In genomic region chr11:89696431-89697403, GRCm38 (mm10) we compare ENCODE assay signal across 9 mouse cellular contexts.
A peak's percentile ranks its signal among the peaks of the same experiment; 100 is the strongest.
DNase-seq lines count a peak whose midpoint lies in the region; ATAC-seq lines count a peak whose summit lies in the region.
"Had no signal": no experiment of that assay in that cellular context is flagged by ENCODE, and none has a peak within 500 bp of the region (broad histone marks: within the 10 kb centered on the region; RNA-seq: fewer than 3 reads in every experiment).

No protein-coding gene starts in this region.

- peak; percentile 86 for ATAC-seq in hindbrain, embryonic 12.5 days (ENCODE audit: low FRiP score)
- ATAC-seq in neural tube, embryonic 11.5 days (ENCODE audit: insufficient read depth, low FRiP score, low TSS enrichment), result peak; percentile 86
- ATAC-seq in megakaryocyte, adult 5-6 weeks (ENCODE audit: poor library complexity, severe bottlenecking), result no peak

- 0 out of 2 replicates have a peak, but pooled peaks cover 3% of the 10 kb centered on the region for H3K4me1 ChIP-seq in heart, embryonic 10.5 days
- peaks cover 12% of the 10 kb centered on the region for H3K4me1 ChIP-seq in hindbrain, embryonic 12.5 days
- H3K4me1 ChIP-seq in neural tube, embryonic 11.5 days (ENCODE audit: control insufficient read depth, insufficient read depth, low read length), result no peaks in the 10 kb centered on the region

- intact Hi-C loops in heart, postnatal 10 days (cut with DNase I), result no loop called here

- 60% methylated on average over 18 of the region's 18 CpGs for WGBS in heart, embryonic 10.5 days
- WGBS in hindbrain, embryonic 12.5 days, result 26% methylated on average over 18 of the region's 18 CpGs
- 40% methylated on average over 18 of the region's 18 CpGs for WGBS in neural tube, embryonic 11.5 days

- peak overlapping the region; percentile 48 for H3K4me2 ChIP-seq in hindbrain, embryonic 12.5 days (replicated peaks)
- peak overlapping the region; percentile 26 for H3K4me2 ChIP-seq in neural tube, embryonic 11.5 days (ENCODE audit: low read depth)

- no peak overlapping the region for H3K4me3 ChIP-seq in heart, embryonic 10.5 days
- peak overlapping the region; percentile 23 for H3K4me3 ChIP-seq in hindbrain, embryonic 12.5 days
- H3K4me3 ChIP-seq in neural tube, embryonic 11.5 days (ENCODE audit: low read depth, low read length), result no peak overlapping the region

- no peaks in the 10 kb centered on the region for H3K36me3 ChIP-seq in heart, embryonic 10.5 days
- no peaks in the 10 kb centered on the region for H3K36me3 ChIP-seq in hindbrain, embryonic 12.5 days
- no peaks in the 10 kb centered on the region for H3K36me3 ChIP-seq in neural tube, embryonic 11.5 days (ENCODE audit: control insufficient read depth, insufficient read depth, low read length)

- H3K9ac ChIP-seq in hindbrain, embryonic 12.5 days, result peak overlapping the region; percentile 25; the same call in 1 of the 2 replicates
- no peak overlapping the region; the same call in 1 of the 2 replicates for H3K9ac ChIP-seq in neural tube, embryonic 11.5 days (ENCODE audit: low read length)

- 0 out of 2 replicates have a peak, but pooled peaks cover 3% of the 10 kb centered on the region for H3K27me3 ChIP-seq in heart, embryonic 10.5 days (ENCODE audit: insufficient read depth, poor library complexity, severe bottlenecking)
- no peaks in the 10 kb centered on the region for H3K27me3 ChIP-seq in hindbrain, embryonic 12.5 days
- H3K27me3 ChIP-seq in neural tube, embryonic 11.5 days (ENCODE audit: control insufficient read depth, insufficient read depth, low read length), result no peaks in the 10 kb centered on the region

- DNase-seq in heart, embryonic 10.5 days (ENCODE audit: low spot score), result peak; percentile 69
- no peak for DNase-seq in heart, postnatal 10 days
- DNase-seq in embryo, embryonic 10 days (ENCODE audit: low spot score), result peak; percentile 74
- peak; percentile 68 for DNase-seq in neural tube, embryonic 11.5 days (ENCODE audit: low spot score)
- DNase-seq in urinary bladder, postnatal 14 days (ENCODE audit: low spot score), result no peak
- DNase-seq in urinary bladder, adult 18-20 months (ENCODE audit: low spot score in 2 of 2), result no peak
- DNase-seq: cerebellum, adult 2 months had no signal

- no peak overlapping the region for H3K27ac ChIP-seq in heart, embryonic 10.5 days
- no peak overlapping the region; the same call in 1 of the 2 replicates for H3K27ac ChIP-seq in hindbrain, embryonic 12.5 days
- H3K27ac ChIP-seq in neural tube, embryonic 11.5 days (ENCODE audit: low read depth, low read length), result no peak overlapping the region

- H3K9me3 ChIP-seq in heart, embryonic 10.5 days, result no peaks in the 10 kb centered on the region
- no peaks in the 10 kb centered on the region for H3K9me3 ChIP-seq in hindbrain, embryonic 12.5 days (replicated peaks)
- H3K9me3 ChIP-seq in neural tube, embryonic 11.5 days (ENCODE audit: control insufficient read depth, low read length), result no peaks in the 10 kb centered on the region

Comparison
In these comparisons a context has a peak if more than half of its experiments do, and no peak if none do; other contexts are left out.
1. DNase-seq: peak in heart, embryonic 10.5 days (single experiment), embryo, embryonic 10 days (single experiment) and neural tube, embryonic 11.5 days (single experiment); none in heart, postnatal 10 days (0 of 2), urinary bladder, postnatal 14 days (single experiment) and urinary bladder, adult 18-20 months (0 of 2).